Mouse (Mus musculus) cortical plate, adult 2 months (tissue): Measurements from ENCODE around the gene Sumf1. TPM values are rescaled to one million over a fixed set of nuclear protein-coding genes. Genes with fewer than 3 reads are reported as not detected.
A peak's percentile ranks its signal among the peaks of the same experiment; 100 is the strongest.

Source experiments
- H3K27ac ChIP-seq: fragments of 200-500 bp; 2 replicates; pipeline ENCODE4 v1.5.1; 2012; ENCODE audit warnings: low read length, control low read depth, inconsistent platforms; ENCODE audit not compliant: insufficient read depth
- H3K4me1 ChIP-seq: fragments of 200-500 bp; 2 replicates; pipeline ENCODE4 v1.6.1; 2011; ENCODE audit warnings: low read length; ENCODE audit not compliant: control insufficient read depth, insufficient read depth
- H3K4me3 ChIP-seq: fragments of 200-500 bp; 2 replicates; pipeline ENCODE4 v1.5.1; 2011; ENCODE audit warnings: mild to moderate bottlenecking, low read length, control low read depth; ENCODE audit not compliant: insufficient read depth
- CTCF ChIP-seq: fragments of 200-500 bp; IDR thresholded peaks from 2 replicates; pipeline ENCODE4 v1.5.1; 2011; ENCODE audit warnings: mild to moderate bottlenecking, control low read depth, low read length; ENCODE audit not compliant: insufficient read depth; ENCODE audit errors: extremely low read depth
- POLR2A ChIP-seq: fragments of 200-500 bp; IDR thresholded peaks from 2 replicates; pipeline ENCODE4 v1.6.1; 2011; ENCODE audit warnings: mild to moderate bottlenecking, low read length, control low read depth; ENCODE audit not compliant: insufficient read depth; ENCODE audit errors: extremely low read depth
- polyA plus RNA-seq: library from polyadenylated mRNA; depleted of rRNA; stranded (reverse); fragments of >200 nt; gene quantifications from 2 replicates; pipeline ENCODE4 v1.2.3, GENCODE M21; 2012

Gene Sumf1
- polyA plus RNA-seq, 1 experiment: 17.6 TPM

DNA sequence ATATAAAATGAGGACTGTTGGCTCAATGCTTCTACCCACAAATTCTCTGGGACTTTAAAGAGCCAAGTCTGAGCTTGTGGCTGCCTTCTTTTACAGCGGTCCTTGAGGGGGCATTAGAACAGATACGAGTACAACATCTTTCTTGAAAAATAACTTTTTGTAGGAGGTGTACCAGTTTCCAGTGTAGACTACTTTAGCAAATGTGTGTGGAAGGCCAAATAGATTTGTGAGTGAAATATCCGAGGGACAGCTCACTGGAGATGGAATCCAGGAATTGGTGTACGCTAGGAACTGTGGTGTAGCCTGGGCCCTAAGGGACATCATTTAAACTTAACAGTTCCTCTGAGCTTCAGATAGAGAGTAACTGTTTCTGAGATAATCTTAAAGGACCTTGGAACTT is 39.0 kb upstream of the Sumf1 start:
- no peak overlapping the region for H3K27ac ChIP-seq
- no peak overlapping the region for H3K4me3 ChIP-seq
- peaks cover 3% of the 10 kb centered on the region for H3K4me1 ChIP-seq
- TF ChIP-seq CTCF (no peak), POLR2A (no peak)

DNA sequence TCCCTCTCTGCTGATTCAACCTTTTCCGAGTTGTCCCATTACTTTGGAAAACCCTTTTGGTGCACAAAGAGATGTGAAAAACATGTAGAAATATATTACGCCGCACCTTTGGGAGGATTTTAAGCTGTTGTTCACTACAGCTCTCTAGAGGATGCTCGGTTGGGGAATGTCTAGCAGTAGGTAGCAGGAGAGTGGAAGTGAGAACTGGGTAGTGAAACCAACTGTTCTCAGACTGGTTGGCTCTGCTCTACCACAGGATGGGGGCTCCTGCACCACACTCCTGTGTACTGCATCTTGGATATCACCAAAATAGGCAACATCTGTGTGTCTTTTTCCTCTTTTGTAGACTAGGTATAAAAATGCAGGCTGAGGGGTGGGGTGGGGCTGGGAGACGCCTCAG is 37.5 kb upstream of the Sumf1 start:
- TF ChIP-seq POLR2A: no peak
- TF ChIP-seq CTCF: no peak
- H3K27ac ChIP-seq: no peak overlapping the region; the same call in 1 of the 2 replicates
- H3K4me1 ChIP-seq: peaks cover 3% of the 10 kb centered on the region
- no peak overlapping the region for H3K4me3 ChIP-seq

DNA sequence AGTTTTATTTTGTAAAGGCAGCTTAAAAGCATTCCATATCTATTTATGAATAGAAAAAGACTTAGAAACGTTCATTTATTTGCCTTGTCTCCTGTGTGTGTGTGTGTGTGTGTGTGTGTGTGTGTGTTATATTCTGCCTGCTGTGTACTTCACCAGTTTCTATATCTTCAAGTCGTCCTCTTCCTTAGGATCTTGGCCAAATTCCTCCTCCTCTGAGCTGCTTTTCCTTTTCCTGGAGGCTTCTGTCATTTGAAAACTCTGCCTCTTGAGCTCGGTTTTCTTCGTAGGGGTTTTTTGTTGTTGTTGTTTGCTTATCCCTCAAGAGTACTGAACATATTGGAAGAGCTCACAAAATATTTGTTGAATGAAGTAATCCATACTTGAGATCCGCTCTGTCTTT is 37.1 kb upstream of the Sumf1 start:
- TF ChIP-seq CTCF: no peak
- TF ChIP-seq POLR2A: no peak
- Histone ChIP-seq H3K4me1 (peaks cover 3% of the 10 kb centered on the region), H3K27ac (no peak overlapping the region), H3K4me3 (no peak overlapping the region)

DNA sequence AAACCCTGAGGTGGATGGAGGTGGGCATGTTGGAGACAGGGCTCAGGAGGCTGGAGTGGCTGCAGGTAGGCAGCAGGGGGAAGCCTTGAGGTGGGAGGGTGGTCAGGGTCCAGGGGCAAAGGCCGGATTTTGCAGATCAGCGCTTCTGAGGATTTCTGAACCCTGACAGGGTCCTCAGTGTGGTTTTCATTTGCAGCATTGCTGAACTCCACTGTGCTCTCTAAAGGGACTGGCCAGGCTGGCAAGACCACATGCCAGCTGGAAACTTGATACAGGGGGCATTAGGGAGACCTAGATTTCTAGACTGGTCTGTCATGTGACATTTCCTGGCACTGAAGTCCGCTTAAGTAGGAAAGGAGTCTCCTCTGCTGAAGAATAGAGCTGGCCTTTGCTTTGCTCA is 32.6 kb upstream of the Sumf1 start:
- no peak for TF ChIP-seq POLR2A
- no peak for TF ChIP-seq CTCF
- Histone ChIP-seq H3K27ac (no peak overlapping the region), H3K4me1 (peaks cover 6% of the 10 kb centered on the region), H3K4me3 (no peak overlapping the region)

DNA sequence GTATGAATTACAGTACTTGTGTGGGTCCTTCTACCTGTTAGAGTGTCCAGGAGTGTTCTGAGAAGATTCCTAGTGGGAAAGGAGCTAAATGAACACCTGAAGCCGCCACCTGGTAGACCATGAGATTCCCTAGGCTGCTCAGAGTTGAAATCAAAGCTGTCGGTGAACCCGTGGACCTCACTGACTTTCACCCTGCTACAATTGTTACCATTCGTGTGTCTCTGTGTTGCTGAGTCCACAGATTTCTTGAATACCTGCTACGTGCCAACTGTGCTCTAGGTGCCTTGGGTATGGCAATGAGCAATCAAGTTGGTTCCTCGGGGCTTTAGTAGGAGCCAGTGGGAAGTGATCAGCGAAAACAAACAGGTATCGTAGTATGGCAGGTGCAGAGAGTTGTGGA is 31.4 kb upstream of the Sumf1 start:
- no peak overlapping the region for H3K4me3 ChIP-seq
- H3K4me1 ChIP-seq: peaks cover 6% of the 10 kb centered on the region
- TF ChIP-seq POLR2A (no peak), CTCF (no peak)
- H3K27ac ChIP-seq: no peak overlapping the region

DNA sequence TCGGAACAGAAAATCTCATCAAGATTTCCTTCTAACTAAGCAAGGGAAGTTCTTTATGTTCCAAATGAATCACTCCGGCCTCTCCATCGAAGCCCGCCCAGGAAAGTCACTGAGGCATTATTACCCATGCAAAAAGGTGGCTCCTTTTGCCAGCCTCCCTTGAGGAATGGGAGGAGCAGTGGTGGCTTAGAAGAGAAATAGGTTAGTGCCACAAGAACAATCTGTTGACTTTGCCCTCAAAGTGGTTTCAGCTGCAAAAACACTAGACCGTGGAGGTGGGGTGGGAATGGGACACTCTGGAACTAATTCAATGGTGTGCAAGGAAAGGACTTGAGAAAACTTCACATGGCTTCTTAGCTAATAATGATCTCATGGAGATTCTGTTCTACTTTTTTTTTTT is 30.7 kb upstream of the Sumf1 start:
- Histone ChIP-seq H3K4me1 (peaks cover 4% of the 10 kb centered on the region), H3K27ac (no peak overlapping the region), H3K4me3 (no peak overlapping the region; the same call in 1 of the 2 replicates)
- TF ChIP-seq CTCF (no peak), POLR2A (no peak)

DNA sequence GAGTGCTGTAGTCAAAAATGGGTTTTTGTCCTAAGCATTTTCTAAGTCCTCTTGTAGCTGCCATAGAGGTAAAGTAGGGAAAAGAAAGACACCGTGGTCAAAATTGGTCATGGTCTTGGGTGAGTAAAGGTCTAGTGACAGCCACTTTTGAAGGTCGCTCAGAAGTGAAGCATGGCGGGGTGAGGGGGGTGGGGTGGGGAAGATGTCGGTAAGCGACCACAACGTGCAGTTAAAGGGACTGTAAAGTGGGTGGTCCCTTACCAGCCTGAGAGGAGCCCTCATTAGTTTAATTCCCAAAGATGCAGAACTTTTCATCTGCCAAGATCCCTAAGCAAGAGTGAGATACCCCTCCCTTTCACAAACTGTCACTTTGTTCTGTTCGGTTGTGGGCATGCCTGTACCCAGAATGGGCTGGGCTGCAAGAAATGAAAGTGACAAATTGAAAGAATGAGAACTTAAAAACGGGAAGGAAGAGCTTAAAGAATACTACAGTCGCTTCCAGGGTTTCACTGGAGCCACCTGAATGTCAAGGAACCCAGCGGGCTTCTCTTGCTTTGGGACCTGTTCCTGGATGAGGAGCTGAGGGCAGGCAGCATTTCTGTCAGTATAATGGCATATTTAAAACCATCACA is 29.0 kb upstream of the Sumf1 start:
- TF ChIP-seq POLR2A (no peak), CTCF (no peak)
- H3K4me1 ChIP-seq: peaks cover 2% of the 10 kb centered on the region
- no peak overlapping the region for H3K27ac ChIP-seq
- H3K4me3 ChIP-seq: peak overlapping the region; percentile 58

DNA sequence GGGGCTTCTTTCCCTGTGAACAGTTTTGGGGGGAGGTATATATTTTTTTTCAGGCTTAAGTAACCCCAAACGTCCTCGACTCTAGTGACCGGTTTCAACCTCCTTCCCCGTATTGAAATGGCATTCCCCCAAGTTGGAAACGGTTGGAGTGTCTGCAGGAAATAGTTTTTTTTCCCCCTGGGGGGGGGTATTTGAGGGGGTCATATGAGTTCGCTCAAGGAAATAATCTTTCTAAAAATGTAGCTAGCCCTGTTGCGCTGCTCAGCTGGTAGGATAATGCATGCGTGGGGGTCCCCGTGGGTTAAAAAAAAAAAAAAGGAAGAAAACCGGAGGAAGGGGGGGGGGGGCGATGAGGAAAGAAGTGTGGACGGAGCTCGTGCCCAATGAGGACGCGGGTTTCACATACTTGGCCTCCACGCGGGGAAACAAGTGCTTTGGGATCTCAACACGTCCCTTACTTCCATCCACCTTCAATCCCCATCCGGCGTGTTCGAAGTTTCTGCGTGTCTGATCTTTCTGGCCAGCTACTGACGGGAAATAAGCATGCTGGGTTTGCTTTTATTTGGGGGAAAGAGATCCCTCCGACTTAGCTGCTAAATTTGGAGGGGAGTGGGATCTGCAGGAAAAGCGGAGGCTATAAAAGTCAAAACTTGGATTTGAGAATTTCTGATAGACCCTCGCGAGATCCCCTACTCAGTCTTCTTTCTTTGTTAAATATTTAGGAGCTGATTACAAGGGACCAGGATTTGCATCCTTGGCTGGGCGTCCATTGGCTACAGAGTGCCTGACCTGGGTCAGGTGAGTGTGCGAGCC is 28.3 kb upstream of the Sumf1 start:
- TF ChIP-seq POLR2A (no peak), CTCF (no peak)
- H3K27ac ChIP-seq: no peak overlapping the region
- peaks cover 2% of the 10 kb centered on the region for H3K4me1 ChIP-seq
- H3K4me3 ChIP-seq: peak overlapping the region; percentile 58

DNA sequence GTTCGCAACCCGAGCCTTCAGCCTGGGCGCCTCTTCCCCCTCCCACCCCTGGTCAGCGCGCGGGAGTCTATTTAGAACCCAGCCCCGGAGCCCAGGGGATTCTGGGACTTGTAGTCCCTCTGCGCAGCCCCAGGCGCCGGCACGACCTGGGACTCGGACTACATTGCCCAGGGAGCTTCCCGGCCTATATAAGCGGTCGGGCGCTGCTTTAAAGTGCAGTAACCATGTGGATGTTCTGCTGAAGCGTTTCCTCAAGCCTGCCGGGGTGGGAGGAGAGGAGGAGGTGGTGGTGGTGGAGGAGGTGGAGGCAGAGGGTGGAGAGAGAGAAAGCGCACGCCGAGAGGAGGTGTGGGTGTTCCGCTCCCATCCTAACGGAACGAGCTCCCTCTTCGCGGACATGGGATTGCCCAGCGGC is 27.5 kb upstream of the Sumf1 start, which contains the start of gene Itpr1:
Gene Itpr1 (plus strand): TSS at position 216 of the 415 bp plus-strand sequence.
- Histone ChIP-seq H3K4me3 (peak within 1 kb of the TSS; percentile 58), H3K27ac (no peak within 1 kb of the TSS), H3K4me1 (peaks cover 2% of the 10 kb centered on the region)
- peak; percentile 100 for TF ChIP-seq POLR2A
- TF ChIP-seq CTCF: no peak
